Mouse (Mus musculus) erythroblast, embryonic 14.5 days (primary cell): Measurements from ENCODE around the gene Cenps.

Experiments used
- GATA1 ChIP-seq: IDR thresholded peaks from 2 replicates; pipeline ENCODE4 v1.6.1; 2012; ENCODE audit warnings: low read length, inconsistent platforms, mixed read lengths
- TAL1 ChIP-seq: IDR thresholded peaks from 3 replicates; pipeline ENCODE4 v1.6.1; 2012; ENCODE audit warnings: low read length, inconsistent platforms, mixed read lengths

DNA sequence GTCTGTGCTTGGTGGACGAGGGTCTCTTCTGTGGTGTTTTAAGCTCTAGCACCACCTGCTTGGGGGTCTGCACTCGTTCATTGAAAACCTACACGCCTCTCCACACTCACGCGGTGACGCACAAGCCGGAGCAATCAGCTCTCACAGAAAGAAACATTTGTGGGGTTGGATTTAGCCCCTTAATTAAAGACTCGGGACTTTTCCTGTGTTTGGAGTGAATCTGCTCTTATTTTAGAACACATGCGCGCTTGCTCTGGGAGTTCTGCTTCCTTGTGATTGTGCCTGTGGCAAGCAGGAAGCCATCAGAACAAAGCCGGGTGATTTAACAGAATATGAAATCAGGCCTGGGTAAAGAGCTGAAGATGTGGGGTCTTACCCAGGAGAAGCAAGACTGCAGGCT, 10.8 kb downstream of the Cenps start, which contains the start of gene Cort:
- TF ChIP-seq GATA1 (no peak), TAL1 (no peak)
